Mouse (Mus musculus): ENCODE results near the gene Kctd13. TPM values are rescaled to one million over a fixed set of nuclear protein-coding genes. Genes with fewer than 3 reads are reported as not detected.
A peak's percentile ranks its signal among the peaks of the same experiment; 100 is the strongest.

Gene Kctd13
- total and polyA plus RNA-seq, 3 experiments, result 19.0 to 40.4 (median 37.5) TPM

GRCm38 (mm10) chr7:126951741-126952140, 23.1 kb downstream of the Kctd13 start:
- H3K4me3 ChIP-seq (replicated peaks in 1 of 3; ENCODE audit: low read depth in 2 of 3, low read length in 2 of 3, poor library complexity in 1 of 3), result no peak overlapping the region
- no peak overlapping the region for H3K4me2 ChIP-seq (ENCODE audit: insufficient read depth, low read depth, poor library complexity, severe bottlenecking)
- no peaks in the 10 kb centered on the region for H3K27me3 ChIP-seq (replicated peaks)
- H3K9ac ChIP-seq (ENCODE audit: insufficient read depth, low read depth), result no peak overlapping the region
- dilution Hi-C loops (cut with MboI; ENCODE audit: extremely low pct_ligation_motif_present, extremely low pct_unique_long_range_greater_than_20kb, low sequenced_read_pairs) (no loop called here), in situ Hi-C loops (cut with MboI; ENCODE audit: low pct_ligation_motif_present, low pct_unique_long_range_greater_than_20kb, low sequenced_read_pairs) (no loop called here)
- DNase-seq (ENCODE audit: extremely low read depth), result no peak
- TF ChIP-seq GABPA (IDR thresholded peaks at IDR 0.05; ENCODE audit: insufficient replicate concordance, low read depth, low read length) (no peak), POLR2AphosphoS2 (IDR thresholded peaks at IDR 0.05; ENCODE audit: low read depth, low read length) (no peak), IRF4 (IDR thresholded peaks at IDR 0.05; ENCODE audit: low read depth, low read length) (no peak), UBTF (IDR thresholded peaks at IDR 0.05; ENCODE audit: low read depth, low read length) (no peak), NRF1 (IDR thresholded peaks at IDR 0.05; ENCODE audit: low read depth, low read length) (no peak), SMC3 (IDR thresholded peaks at IDR 0.05; ENCODE audit: low read depth, low read length) (no peak), HCFC1 (IDR thresholded peaks at IDR 0.05; ENCODE audit: low read depth, low read length) (no peak), ZC3H11A (IDR thresholded peaks at IDR 0.05; ENCODE audit: low read depth, low read length) (no peak)
- peaks cover 23 to 86% of the 10 kb centered on the region in 2 experiments for H3K36me3 ChIP-seq (replicated peaks in 1 of 2; ENCODE audit: control insufficient read depth in 1 of 2, insufficient read depth in 1 of 2, low read length in 1 of 2)
- no peak overlapping the region for H3K27ac ChIP-seq (ENCODE audit: insufficient read depth, low read depth)
- no peaks in the 10 kb centered on the region for H3K79me2 ChIP-seq (replicated peaks; ENCODE audit: control insufficient read depth, extremely low read depth, insufficient read depth, poor library complexity, severe bottlenecking)
- H3K4me1 ChIP-seq (ENCODE audit: control insufficient read depth in 1 of 2, insufficient read depth in 2 of 2), result peaks cover 10 to 60% of the 10 kb centered on the region in 2 experiments
- peaks cover 6% of the 10 kb centered on the region for H3K9me3 ChIP-seq (replicated peaks; ENCODE audit: low read length)

DNA sequence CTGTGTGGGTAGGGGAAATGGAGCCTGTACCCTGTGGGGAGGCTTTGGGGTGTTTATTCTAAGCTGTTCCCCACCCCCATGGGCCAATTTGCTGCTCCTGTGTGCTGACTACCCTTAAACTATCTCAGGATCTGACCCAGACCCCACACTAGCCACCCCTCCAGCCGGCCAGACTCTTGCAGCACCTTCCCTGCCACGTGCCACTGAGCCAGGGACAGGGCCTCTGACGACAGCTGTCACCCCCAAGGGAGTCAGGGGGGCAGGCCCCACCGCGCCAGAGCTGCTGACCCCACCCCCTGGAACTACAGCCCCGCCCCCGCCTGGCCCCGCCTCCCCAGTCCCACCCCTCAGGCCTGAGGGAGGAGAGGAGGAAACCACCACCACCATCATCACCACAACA, 24.0 kb downstream of the Kctd13 start:
- no peaks in the 10 kb centered on the region for H3K27me3 ChIP-seq (replicated peaks)
- H3K36me3 ChIP-seq (replicated peaks in 1 of 2; ENCODE audit: control insufficient read depth in 1 of 2, insufficient read depth in 1 of 2, low read length in 1 of 2), result peaks cover 19 to 86% of the 10 kb centered on the region in 2 experiments
- peaks cover 10 to 55% of the 10 kb centered on the region in 2 experiments for H3K4me1 ChIP-seq (ENCODE audit: control insufficient read depth in 1 of 2, insufficient read depth in 2 of 2)
- in situ Hi-C loops (cut with MboI; ENCODE audit: low pct_ligation_motif_present, low pct_unique_long_range_greater_than_20kb, low sequenced_read_pairs) (no loop called here), dilution Hi-C loops (cut with MboI; ENCODE audit: extremely low pct_ligation_motif_present, extremely low pct_unique_long_range_greater_than_20kb, low sequenced_read_pairs) (no loop called here)
- 0 out of 2 replicates have a peak overlapping the region, but pooled peaks have one; percentile 9 for H3K4me2 ChIP-seq (ENCODE audit: insufficient read depth, low read depth, poor library complexity, severe bottlenecking)
- H3K27ac ChIP-seq (ENCODE audit: insufficient read depth, low read depth), result no peak overlapping the region; the same call in 1 of the 2 replicates
- H3K79me2 ChIP-seq (replicated peaks; ENCODE audit: control insufficient read depth, extremely low read depth, insufficient read depth, poor library complexity, severe bottlenecking), result no peaks in the 10 kb centered on the region
- no peak for TF ChIP-seq SIN3A (IDR thresholded peaks at IDR 0.05; ENCODE audit: low read length)
- TF ChIP-seq USF1 (IDR thresholded peaks at IDR 0.05; ENCODE audit: low read depth, low read length), result 0 out of 2 replicates have a peak, but pooled peaks have one; percentile 12
- peak; percentile 45; the same call in 1 of the 2 replicates for TF ChIP-seq POLR2A (IDR thresholded peaks at IDR 0.05; ENCODE audit: low read depth, low read length)
- no peak for TF ChIP-seq USF2 (conservative IDR thresholded peaks at IDR 0.05; ENCODE audit: low read depth, low read length)
- TF ChIP-seq MAZ (IDR thresholded peaks at IDR 0.05; ENCODE audit: low read depth, low read length), result no peak; the same call in 1 of the 2 replicates
- peak; percentile 67; the same call in 1 of the 2 replicates for TF ChIP-seq MYC (IDR thresholded peaks at IDR 0.05; ENCODE audit: low read depth, low read length)
- no peak for TF ChIP-seq RCOR1 (conservative IDR thresholded peaks at IDR 0.05; ENCODE audit: low read depth, low read length)
- TF ChIP-seq MAX (IDR thresholded peaks at IDR 0.05; ENCODE audit: low read length), result peak; percentile 72; the same call in 1 of the 2 replicates
- no peak for TF ChIP-seq CHD2 (IDR thresholded peaks at IDR 0.05; ENCODE audit: low read length)
- no peak for TF ChIP-seq JUN (IDR thresholded peaks at IDR 0.05; ENCODE audit: insufficient read depth, low read depth, low read length)
- TF ChIP-seq BHLHE40 (IDR thresholded peaks at IDR 0.05; ENCODE audit: low read depth, low read length), result peak; percentile 92
- TF ChIP-seq MXI1 (IDR thresholded peaks at IDR 0.05; ENCODE audit: low read depth, low read length), result peak; percentile 83
- TF ChIP-seq KAT2A (IDR thresholded peaks at IDR 0.05; ENCODE audit: insufficient replicate concordance, low read length), result no peak
- no peak overlapping the region for H3K9ac ChIP-seq (ENCODE audit: insufficient read depth, low read depth)
- peaks cover 6% of the 10 kb centered on the region for H3K9me3 ChIP-seq (replicated peaks; ENCODE audit: low read length)
- DNase-seq (ENCODE audit: extremely low read depth), result peak; percentile 81
- no peak overlapping the region for H3K4me3 ChIP-seq (replicated peaks in 1 of 3; ENCODE audit: low read depth in 2 of 3, low read length in 2 of 3, poor library complexity in 1 of 3)

Data from CH12.LX (cell line).